Mouse (Mus musculus): ENCODE data around the gene Rtkn2. TPM values are rescaled to one million over a fixed set of nuclear protein-coding genes. Genes with fewer than 3 reads are reported as not detected.
"Not testable (repeated sequence)": the region's sequence is repeated elsewhere in the genome, so short reads cannot be mapped to it uniquely, and the experiment has no call there.

The Rtkn2 gene
- polyA plus RNA-seq, 1 experiment from 2014 or later = 8.1 TPM

DNA sequence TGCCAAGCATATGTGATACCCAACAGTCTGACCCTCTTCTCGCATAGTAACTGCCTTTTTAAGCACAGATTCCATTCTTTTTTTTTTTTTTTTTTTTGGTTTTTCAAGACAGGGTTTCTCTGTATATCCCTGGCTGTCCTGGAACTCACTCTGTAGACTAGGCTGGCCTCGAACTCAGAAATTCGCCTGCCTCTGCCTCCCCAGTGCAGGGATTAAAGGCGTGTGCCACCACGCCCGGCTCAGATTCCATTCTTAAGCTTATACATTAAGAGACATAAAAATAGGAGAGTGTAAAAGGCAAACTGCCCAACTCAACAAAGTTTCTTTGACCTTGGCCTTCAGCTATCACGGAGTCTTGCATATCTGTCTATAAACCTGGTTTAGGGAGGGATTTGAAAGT lies 120.4 kb downstream of the Rtkn2 start:
- H3K36me3 ChIP-seq (ENCODE audit: control insufficient read depth, insufficient read depth); H3K4me3 ChIP-seq (replicated peaks; ENCODE audit: low read length); H3K27me3 ChIP-seq (replicated peaks; ENCODE audit: control insufficient read depth, insufficient read depth, low read length); H3K9ac ChIP-seq (replicated peaks; ENCODE audit: low read depth, low read length); H3K27ac ChIP-seq (ENCODE audit: low read length); ATAC-seq; H3K9me3 ChIP-seq (ENCODE audit: control insufficient read depth, low read length); H3K4me2 ChIP-seq (ENCODE audit: low read length); H3K4me1 ChIP-seq (replicated peaks; ENCODE audit: control insufficient read depth, insufficient read depth, low read length): not testable (repeated sequence)
- 94% methylated on average over 7 of the region's 7 CpGs for WGBS

DNA sequence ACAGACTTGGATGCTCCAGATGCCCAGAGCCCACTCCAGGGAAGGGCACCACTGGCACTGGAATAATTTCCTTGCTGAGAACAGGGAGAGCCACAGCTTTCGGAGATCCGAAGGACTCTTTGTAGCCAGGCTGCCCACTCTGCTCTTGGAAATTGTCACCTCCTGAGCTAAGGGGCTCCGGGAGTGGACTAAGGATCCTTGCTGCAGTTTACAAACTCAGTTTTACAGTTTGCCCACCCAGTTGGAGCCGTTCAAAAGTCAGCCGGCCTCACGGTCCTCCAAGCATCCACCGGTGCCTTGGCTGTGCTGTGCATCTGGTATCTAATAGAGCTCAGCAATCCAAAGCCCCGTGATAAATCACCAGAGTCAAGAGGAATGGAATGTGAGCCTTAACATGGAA lies 121.1 kb downstream of the Rtkn2 start:
- Histone ChIP-seq H3K4me1 (replicated peaks; ENCODE audit: control insufficient read depth, insufficient read depth, low read length) (peaks cover 5% of the 10 kb centered on the region), H3K4me2 (ENCODE audit: low read length) (no peak overlapping the region), H3K9me3 (ENCODE audit: control insufficient read depth, low read length) (no peaks in the 10 kb centered on the region), H3K9ac (replicated peaks; ENCODE audit: low read depth, low read length) (no peak overlapping the region), H3K27me3 (replicated peaks; ENCODE audit: control insufficient read depth, insufficient read depth, low read length) (no peaks in the 10 kb centered on the region), H3K27ac (ENCODE audit: low read length) (no peak overlapping the region), H3K4me3 (replicated peaks; ENCODE audit: low read length) (no peak overlapping the region), H3K36me3 (ENCODE audit: control insufficient read depth, insufficient read depth) (peaks cover 2% of the 10 kb centered on the region; the same call in 1 of the 2 replicates)
- 94% methylated on average over 8 of the region's 8 CpGs for WGBS
- no peak for ATAC-seq

DNA sequence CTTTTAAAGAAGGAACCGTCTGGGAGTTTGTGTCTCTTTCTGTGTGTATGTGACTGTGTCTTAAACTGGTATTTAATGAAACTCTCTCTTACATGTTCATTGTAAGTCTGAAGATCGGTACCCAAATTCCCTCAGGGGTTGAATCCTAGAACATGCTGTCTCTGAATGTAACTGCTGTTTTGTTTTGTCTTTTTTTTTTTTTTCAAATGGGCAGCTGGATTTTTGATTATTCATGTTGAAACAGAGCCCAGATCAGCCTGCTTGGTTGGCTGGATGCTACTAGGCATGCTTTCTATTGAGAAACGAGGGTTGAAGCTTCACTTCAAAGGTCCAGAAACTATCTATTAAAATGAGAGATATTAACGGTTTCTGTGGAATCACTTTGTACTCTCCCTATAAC lies 121.9 kb downstream of the Rtkn2 start:
- H3K36me3 ChIP-seq (ENCODE audit: control insufficient read depth, insufficient read depth) = peaks cover 2% of the 10 kb centered on the region; the same call in 1 of the 2 replicates
- H3K9ac ChIP-seq (replicated peaks; ENCODE audit: low read depth, low read length) = no peak overlapping the region
- no peak overlapping the region for H3K27ac ChIP-seq (ENCODE audit: low read length)
- H3K4me2 ChIP-seq (ENCODE audit: low read length) = no peak overlapping the region
- ATAC-seq = no peak
- no peaks in the 10 kb centered on the region for H3K9me3 ChIP-seq (ENCODE audit: control insufficient read depth, low read length)
- H3K4me1 ChIP-seq (replicated peaks; ENCODE audit: control insufficient read depth, insufficient read depth, low read length) = peaks cover 5% of the 10 kb centered on the region
- WGBS = 65% methylated on average over 4 of the region's 4 CpGs
- H3K4me3 ChIP-seq (replicated peaks; ENCODE audit: low read length) = no peak overlapping the region
- H3K27me3 ChIP-seq (replicated peaks; ENCODE audit: control insufficient read depth, insufficient read depth, low read length) = no peaks in the 10 kb centered on the region

DNA sequence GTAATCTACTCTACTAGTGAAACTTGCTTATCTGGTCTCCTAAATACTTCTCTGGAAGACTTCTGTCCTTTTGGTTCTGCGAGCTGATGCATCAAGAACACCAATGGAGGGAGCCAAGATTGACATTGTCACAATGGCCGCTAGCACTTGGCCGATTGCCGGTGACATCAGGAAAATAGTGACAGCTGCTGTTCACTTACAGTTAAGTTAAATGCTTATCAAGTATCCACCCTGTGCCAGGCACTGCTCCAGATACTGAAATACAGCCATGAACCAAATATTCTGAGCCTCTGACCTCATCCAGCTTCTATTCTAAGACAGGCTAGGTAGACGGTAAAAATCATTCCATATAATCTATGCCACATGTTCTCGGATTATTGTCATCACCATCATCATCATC lies 123.2 kb downstream of the Rtkn2 start:
- no peak for ATAC-seq
- Histone ChIP-seq H3K27ac (ENCODE audit: low read length) (no peak overlapping the region), H3K36me3 (ENCODE audit: control insufficient read depth, insufficient read depth) (peaks cover under 1% of the 10 kb centered on the region; the same call in 1 of the 2 replicates), H3K9me3 (ENCODE audit: control insufficient read depth, low read length) (no peaks in the 10 kb centered on the region), H3K27me3 (replicated peaks; ENCODE audit: control insufficient read depth, insufficient read depth, low read length) (no peaks in the 10 kb centered on the region), H3K4me3 (replicated peaks; ENCODE audit: low read length) (no peak overlapping the region), H3K4me2 (ENCODE audit: low read length) (no peak overlapping the region), H3K4me1 (replicated peaks; ENCODE audit: control insufficient read depth, insufficient read depth, low read length) (peaks cover 5% of the 10 kb centered on the region), H3K9ac (replicated peaks; ENCODE audit: low read depth, low read length) (no peak overlapping the region)
- 96% methylated on average over 6 of the region's 6 CpGs for WGBS

DNA sequence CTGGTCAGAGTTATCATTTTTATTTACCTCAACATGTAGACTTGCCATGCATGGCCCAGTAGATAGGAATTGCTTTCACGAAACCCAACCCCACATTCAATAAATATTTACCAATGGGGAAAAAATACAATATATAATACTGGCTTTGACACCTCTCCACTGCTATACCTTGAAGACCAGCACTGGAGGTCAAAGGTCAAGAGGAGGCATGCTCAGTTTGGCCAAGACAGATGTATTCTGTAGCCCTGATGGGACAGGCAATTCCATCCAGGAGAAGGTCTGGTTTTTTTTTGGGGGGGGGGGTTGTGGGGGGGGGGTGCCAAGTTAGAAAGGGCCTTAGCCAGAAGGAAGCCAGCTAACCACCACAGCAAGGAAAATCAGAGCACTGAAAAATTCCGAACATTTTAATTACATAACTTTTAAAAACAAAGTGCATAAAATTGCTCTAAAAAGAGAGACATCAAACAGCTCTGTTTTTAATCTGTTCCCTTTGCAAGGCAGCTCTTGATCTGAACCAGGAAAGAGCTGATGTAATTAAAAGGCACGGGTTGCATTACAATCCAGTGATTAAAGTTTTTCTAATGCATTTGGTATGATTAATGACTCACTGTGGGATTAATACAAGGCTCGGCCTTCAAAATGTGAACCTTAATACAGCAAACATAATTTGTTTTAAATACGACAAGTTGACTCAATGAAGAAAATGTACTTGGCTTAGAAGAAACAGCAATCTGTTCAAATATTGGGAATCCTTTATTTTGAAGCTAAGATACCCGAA lies 123.9 kb downstream of the Rtkn2 start:
- no peak overlapping the region for H3K4me2 ChIP-seq (ENCODE audit: low read length)
- ATAC-seq = no peak

DNA sequence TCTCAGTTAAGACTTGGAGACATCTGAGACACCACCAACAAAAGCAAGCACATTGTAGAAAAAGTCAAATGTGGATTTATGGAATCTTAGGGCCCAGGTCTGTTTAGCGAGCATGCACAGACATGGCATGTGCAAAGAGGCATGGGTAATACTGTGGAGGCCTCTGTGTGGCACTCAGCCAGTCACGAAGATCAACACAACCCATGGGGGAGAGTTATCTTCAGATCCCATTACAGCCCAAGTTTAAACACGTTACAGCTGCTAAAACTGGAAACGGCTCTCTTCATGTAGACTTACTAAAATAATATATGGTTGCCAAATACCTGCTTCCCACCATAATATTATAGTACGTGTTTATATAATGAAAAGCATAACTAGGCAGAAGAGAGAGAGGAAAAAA lies 124.6 kb downstream of the Rtkn2 start:
- Histone ChIP-seq H3K4me1 (replicated peaks; ENCODE audit: control insufficient read depth, insufficient read depth, low read length) (peaks cover 5% of the 10 kb centered on the region), H3K9me3 (ENCODE audit: control insufficient read depth, low read length) (no peaks in the 10 kb centered on the region), H3K4me3 (replicated peaks; ENCODE audit: low read length) (no peak overlapping the region), H3K4me2 (ENCODE audit: low read length) (no peak overlapping the region), H3K36me3 (ENCODE audit: control insufficient read depth, insufficient read depth) (no peaks in the 10 kb centered on the region), H3K9ac (replicated peaks; ENCODE audit: low read depth, low read length) (no peak overlapping the region), H3K27ac (ENCODE audit: low read length) (no peak overlapping the region), H3K27me3 (replicated peaks; ENCODE audit: control insufficient read depth, insufficient read depth, low read length) (no peaks in the 10 kb centered on the region)
- WGBS = 70% methylated on average over 5 of the region's 5 CpGs
- no peak for ATAC-seq

More for the DNA sequence above, 123.9 kb downstream of the Rtkn2 start:
- Histone ChIP-seq H3K27me3 (replicated peaks; ENCODE audit: control insufficient read depth, insufficient read depth, low read length) (no peaks in the 10 kb centered on the region), H3K4me1 (replicated peaks; ENCODE audit: control insufficient read depth, insufficient read depth, low read length) (peaks cover 5% of the 10 kb centered on the region), H3K9ac (replicated peaks; ENCODE audit: low read depth, low read length) (no peak overlapping the region), H3K4me3 (replicated peaks; ENCODE audit: low read length) (no peak overlapping the region), H3K27ac (ENCODE audit: low read length) (no peak overlapping the region), H3K9me3 (ENCODE audit: control insufficient read depth, low read length) (no peaks in the 10 kb centered on the region), H3K36me3 (ENCODE audit: control insufficient read depth, insufficient read depth) (no peaks in the 10 kb centered on the region)
- 72% methylated on average over 6 of the region's 6 CpGs for WGBS

DNA sequence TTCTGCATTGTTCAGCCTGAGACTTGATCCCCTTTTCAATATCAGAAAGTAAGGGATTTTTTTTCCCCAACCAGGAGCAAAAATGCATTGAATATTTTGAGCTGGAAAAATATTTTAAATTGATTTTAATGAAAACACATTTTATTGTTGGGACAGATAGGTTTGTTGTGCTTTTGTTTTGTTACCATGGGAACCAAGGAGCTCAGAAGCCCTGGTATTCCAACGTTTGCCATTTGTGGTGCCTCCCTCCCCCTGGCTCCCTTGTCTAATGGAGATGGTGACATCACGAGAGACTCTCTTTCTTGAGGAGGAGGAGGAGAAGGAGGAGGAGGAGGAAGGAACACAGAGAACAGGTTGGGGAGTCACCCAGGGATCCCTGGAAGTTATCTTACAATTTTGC lies 125.1 kb downstream of the Rtkn2 start:
- Histone ChIP-seq H3K9me3 (ENCODE audit: control insufficient read depth, low read length) (no peaks in the 10 kb centered on the region), H3K36me3 (ENCODE audit: control insufficient read depth, insufficient read depth) (no peaks in the 10 kb centered on the region), H3K27ac (ENCODE audit: low read length) (no peak overlapping the region), H3K27me3 (replicated peaks; ENCODE audit: control insufficient read depth, insufficient read depth, low read length) (no peaks in the 10 kb centered on the region), H3K4me1 (replicated peaks; ENCODE audit: control insufficient read depth, insufficient read depth, low read length) (peaks cover 5% of the 10 kb centered on the region), H3K4me2 (ENCODE audit: low read length) (no peak overlapping the region), H3K4me3 (replicated peaks; ENCODE audit: low read length) (no peak overlapping the region), H3K9ac (replicated peaks; ENCODE audit: low read depth, low read length) (no peak overlapping the region)
- WGBS = 12% methylated on average over 2 of the region's 2 CpGs
- peak; percentile 43; the same call in 1 of the 2 replicates for ATAC-seq

DNA sequence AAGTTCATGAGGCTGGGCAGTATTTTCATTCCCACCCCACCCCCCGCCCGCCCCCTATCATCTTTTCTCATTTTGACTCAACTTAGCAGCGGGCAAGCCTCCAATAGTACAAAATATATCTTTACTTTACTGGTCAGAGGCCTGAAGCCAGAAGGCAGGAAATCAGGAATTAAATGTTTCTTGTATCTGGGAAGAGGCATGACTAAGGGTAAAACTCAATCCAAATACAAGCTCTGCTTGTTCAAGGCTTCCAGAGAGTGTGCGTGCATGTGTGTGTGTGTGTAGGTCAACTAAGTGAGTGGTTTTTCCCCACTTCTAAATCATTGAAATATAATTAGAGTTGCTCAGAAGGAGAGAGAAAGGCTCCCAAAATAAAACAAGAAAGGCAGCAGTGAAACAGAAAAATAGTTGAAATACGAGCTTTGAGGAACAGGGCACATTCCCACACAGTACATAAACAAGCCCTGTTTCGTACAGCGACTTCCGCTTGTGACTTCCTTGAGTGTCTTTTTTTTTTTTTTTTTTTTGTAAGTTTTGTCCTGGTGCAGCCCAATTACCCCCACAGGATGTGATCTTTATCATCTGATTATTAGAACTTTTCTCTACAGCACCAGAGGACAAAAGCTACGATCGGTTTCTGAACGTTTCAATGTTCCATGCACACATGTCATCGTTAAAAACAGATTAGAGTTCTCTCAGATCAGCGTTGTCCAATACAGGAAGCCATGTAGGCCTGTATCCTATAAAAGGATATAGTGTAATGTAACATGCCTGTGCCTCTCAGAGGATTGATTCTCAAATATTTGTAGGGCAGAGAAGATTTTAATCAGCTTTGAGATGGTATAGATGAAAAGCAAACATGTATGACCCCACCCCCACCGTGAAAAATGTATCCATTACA lies 125.8 kb downstream of the Rtkn2 start:
- no peak overlapping the region for H3K27ac ChIP-seq (ENCODE audit: low read length)
- no peaks in the 10 kb centered on the region for H3K27me3 ChIP-seq (replicated peaks; ENCODE audit: control insufficient read depth, insufficient read depth, low read length)
- ATAC-seq = no peak
- H3K4me2 ChIP-seq (ENCODE audit: low read length) = no peak overlapping the region
- no peaks in the 10 kb centered on the region for H3K9me3 ChIP-seq (ENCODE audit: control insufficient read depth, low read length)
- no peak overlapping the region for H3K9ac ChIP-seq (replicated peaks; ENCODE audit: low read depth, low read length)
- H3K36me3 ChIP-seq (ENCODE audit: control insufficient read depth, insufficient read depth) = no peaks in the 10 kb centered on the region
- H3K4me1 ChIP-seq (replicated peaks; ENCODE audit: control insufficient read depth, insufficient read depth, low read length) = peaks cover 5% of the 10 kb centered on the region
- H3K4me3 ChIP-seq (replicated peaks; ENCODE audit: low read length) = no peak overlapping the region
- 44% methylated on average over 14 of the region's 14 CpGs for WGBS

DNA sequence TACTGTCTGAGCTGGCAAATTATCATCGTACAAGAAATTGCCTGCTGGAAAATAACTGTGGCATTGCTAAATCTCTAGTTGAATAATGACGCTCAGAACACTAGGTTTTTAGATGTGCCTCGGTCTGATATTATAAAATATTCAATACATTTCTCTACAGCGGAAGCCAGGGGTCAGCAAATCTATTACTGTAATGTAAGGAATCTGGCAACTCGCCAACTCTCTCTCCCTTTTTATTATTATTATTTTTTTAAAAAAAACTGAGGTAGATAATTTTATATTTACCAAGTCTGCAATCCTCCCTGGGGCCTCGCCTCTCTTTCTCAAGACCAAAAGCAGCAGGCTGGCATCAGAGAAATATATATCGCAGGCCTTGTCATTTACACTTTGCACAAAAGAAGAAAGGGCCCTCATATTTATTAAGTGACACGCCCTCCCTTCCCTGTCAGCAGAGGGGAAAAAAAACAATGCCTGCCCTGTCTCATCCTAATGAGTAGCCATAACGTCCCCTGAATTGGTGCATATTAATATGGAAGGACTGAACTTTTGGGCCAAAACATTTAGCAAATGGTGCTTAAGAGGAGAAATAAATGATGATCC lies 127.1 kb downstream of the Rtkn2 start:
- H3K27me3 ChIP-seq (replicated peaks; ENCODE audit: control insufficient read depth, insufficient read depth, low read length) = no peaks in the 10 kb centered on the region
- H3K9ac ChIP-seq (replicated peaks; ENCODE audit: low read depth, low read length) = no peak overlapping the region
- H3K27ac ChIP-seq (ENCODE audit: low read length) = no peak overlapping the region
- 48% methylated on average over 9 of the region's 9 CpGs for WGBS
- H3K36me3 ChIP-seq (ENCODE audit: control insufficient read depth, insufficient read depth) = no peaks in the 10 kb centered on the region
- H3K4me3 ChIP-seq (replicated peaks; ENCODE audit: low read length) = no peak overlapping the region
- H3K4me2 ChIP-seq (ENCODE audit: low read length) = no peak overlapping the region
- H3K4me1 ChIP-seq (replicated peaks; ENCODE audit: control insufficient read depth, insufficient read depth, low read length) = peaks cover 7% of the 10 kb centered on the region
- H3K9me3 ChIP-seq (ENCODE audit: control insufficient read depth, low read length) = no peaks in the 10 kb centered on the region
- ATAC-seq = no peak
